Mouse (Mus musculus) ovary, postnatal 14 days (tissue): ENCODE data around the gene Lrfn3.
A peak's percentile ranks its signal among the peaks of the same experiment; 100 is the strongest.

Experiments
- DNase-seq: peaks from one replicate; pipeline ENCODE4 v3.0.0; 2022; ENCODE audit warnings: low spot score

Lrfn3 gene

DNA sequence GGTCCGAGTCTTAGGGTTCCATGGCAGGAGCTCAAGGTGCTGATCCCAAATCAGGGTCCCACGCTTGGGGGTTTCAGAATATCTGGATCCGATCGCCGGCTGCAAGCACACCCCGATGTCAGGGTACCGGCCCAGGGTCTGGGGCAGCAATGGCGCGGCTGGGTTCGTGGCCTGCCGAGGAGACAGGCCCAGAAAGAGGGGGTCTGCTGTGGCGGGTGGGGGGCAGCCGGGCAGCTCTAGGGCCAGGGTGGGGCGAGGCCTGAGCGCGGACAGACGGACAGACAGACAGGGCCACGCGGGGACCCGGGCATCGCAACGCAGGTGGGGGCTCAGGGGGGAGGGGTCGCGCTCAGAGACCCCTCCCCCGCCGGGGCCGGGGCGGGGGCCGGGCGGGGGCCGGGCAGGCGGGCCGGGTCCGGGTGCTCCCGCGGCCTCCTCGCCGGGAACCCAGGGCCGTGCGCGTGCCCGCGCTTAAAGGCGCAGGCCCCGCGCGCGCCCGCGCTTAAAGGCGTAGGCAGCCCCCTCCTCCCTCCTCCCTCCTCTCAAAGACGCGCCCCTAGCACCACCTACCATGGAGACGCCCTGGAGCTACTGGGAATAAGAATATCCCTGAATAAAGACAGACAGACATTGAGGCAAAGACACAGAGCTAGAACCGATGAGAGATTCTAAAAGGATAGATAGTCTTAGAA, at the start of gene Lrfn3:
Gene Lrfn3, minus strand, starts transcription at position 121 of the 692 bp plus-strand sequence.
- DNase-seq: no peak

DNA sequence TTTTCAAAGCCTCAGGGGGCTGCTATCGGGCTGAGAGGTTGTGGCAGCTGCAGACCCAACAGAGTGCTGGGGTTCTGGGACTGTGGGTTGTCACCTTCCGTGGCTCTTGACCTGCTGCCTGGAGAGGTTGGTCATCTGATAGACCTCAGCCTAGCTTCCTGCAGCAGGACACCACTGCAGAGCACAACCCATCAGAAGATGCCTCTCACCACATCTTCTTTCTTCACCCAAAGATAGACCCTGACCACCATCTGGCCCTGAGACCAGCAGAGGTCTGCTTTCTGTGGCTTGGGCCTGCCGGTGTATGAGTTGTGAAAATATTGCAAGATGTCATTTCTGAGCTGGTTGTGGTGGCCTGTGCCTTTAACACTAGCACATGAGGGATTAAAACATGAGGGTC, 48.5 kb upstream of the Lrfn3 start:
- no peak for DNase-seq

DNA sequence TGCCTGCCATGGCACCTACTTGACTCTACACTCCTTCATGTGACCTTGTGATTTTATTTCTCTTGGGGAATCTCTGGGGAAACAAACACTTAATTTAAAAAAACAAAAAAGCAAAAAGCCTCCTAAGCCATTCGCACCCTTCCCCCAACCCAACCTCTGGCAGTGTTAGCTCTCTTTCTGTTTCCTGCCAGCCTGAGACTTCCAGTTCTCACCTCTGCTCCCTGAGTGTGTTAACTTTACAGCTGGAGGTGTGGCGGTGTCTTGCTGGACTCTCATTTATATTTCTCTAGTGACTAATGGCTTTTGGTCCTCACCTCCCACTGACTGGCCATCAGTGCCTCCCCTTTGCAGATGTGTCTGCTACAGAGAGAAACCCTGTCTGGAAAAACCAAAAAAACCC, 47.2 kb upstream of the Lrfn3 start:
- DNase-seq: no peak

GRCm38 (mm10) chr7:30408639-30409038, 46.1 kb upstream of the Lrfn3 start:
- DNase-seq: no peak

GRCm38 (mm10) chr7:30402343-30402742, 39.8 kb upstream of the Lrfn3 start:
- no peak for DNase-seq

DNA sequence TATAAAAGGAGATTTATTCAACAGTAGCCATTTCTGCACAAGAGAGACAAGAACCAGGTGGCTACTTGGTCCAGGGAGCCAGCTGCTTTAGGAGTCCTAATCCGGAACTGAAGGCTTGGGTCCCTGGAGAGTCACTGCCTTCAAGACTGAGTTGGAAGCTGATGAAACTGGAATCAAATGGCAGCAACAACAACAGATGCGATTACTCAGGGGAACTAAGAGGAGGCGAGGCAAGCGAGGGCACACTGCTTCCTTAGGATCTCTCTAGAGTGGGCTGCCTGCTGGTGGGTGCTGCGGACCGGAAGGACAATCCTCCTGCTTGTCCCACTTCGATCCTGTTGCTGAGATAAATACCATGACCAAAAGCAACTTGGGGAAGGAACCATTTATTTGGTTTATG, 37.1 kb upstream of the Lrfn3 start:
- no peak for DNase-seq

GRCm38 (mm10) chr7:30394871-30395270, 32.3 kb upstream of the Lrfn3 start:
- DNase-seq: no peak

GRCm38 (mm10) chr7:30394379-30394778, 31.8 kb upstream of the Lrfn3 start:
- no peak for DNase-seq

DNA sequence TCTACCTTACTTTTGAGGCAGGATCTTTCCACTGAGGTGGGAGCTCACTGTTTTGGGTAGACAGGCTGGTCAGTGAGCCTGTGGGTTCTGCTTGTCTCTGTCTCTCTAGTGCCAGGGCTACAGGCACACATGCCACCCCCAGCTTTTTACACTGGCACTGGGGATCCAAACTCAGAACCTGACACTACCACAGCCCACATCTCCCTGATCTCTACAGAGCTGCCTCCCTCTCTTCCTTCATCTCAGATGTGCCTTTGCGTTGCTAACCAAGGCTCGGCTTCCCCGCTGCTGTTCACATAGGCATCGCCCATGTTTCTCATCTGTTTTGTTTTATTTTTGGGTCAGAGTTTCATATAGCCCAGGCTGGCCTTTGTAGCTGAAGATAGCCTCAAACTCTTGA, 31.1 kb upstream of the Lrfn3 start:
- DNase-seq: no peak

DNA sequence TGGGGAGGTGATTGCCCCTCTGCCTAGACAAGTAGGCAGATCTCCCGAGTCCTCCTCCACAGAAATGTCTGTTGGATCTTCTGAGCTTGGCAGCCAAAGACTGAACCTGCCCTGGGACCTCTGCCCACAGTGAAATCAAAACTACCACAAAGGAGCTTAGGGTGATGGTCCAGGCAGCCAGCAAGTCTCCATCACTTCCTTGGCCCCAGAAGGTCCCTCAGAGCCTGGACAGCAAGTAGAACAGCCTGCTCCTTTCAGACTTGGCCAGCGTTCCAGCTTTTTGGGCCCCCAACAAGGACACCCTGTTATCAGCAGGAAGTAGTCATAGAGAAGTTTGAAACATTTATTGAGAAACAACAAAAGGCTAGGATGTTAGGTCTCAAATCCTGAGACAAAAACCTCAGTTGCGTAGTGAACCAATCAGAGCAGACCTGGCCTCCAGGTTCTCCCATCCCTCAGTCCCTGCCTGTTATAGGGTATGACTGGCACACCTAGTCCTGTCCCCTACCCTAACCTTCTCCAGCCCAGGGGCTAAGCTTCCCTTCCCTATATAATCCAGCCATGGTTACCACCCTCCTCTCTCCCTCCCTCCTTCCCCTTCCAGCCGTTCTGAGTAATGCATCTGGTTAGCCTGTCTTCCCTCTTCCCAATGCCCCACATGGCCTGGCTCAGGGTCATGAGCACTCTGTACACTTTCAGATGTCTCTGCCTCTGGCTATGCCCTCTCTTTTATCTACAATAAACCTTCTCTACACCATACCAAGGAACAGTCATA, 30.4 kb upstream of the Lrfn3 start:
- DNase-seq: no peak

- no peak for DNase-seq
Measured at GRCm38 (mm10) chr7:30384106-30384505, 21.5 kb upstream of the Lrfn3 start.

GRCm38 (mm10) chr7:30380061-30380460, 17.5 kb upstream of the Lrfn3 start:
- no peak for DNase-seq

GRCm38 (mm10) chr7:30373501-30373962, 11.0 kb upstream of the Lrfn3 start:
- DNase-seq: peak; percentile 84

DNA sequence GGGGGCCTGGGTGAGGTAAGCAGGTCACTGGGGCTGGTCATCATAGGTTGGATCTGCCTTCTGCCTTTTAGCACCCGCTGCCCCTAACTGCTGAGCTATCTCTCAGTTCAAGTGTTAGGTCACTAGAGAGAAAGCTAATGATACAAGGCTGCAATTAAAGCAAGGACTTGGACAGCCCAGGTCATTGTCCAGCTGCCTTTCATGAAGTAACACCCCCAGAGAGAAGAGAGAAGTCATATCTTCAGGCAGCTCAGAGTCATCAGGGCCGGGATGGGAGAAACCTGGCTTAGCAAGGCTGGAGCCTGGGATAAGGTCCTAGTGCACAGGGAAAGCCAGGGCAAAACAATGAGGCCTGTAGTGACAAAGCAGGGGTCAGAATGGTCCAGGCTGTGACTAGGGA, 4.9 kb upstream of the Lrfn3 start:
- no peak for DNase-seq

GRCm38 (mm10) chr7:30363344-30363738, 769 bp upstream of the Lrfn3 start:
- no peak for DNase-seq

DNA sequence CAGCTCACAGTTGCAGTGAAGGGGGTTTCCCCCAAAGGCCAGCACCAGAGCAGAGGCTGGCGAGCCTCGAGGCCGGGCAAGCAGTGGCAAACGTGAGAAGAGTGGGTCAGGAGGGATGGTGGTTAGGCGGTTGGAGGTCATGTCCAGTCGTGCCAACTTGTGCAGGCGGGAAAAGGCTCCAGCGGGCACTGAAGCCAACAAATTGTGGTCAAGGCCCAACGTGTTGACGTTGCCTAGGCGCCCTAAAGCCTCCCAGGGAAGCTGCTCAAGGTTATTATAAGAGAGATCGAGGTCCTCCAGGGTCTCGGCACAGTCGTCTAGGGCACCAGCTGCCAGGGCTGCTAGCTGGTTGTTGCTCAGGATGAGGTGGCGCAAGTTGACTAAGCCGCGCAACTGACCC, 2.5 kb downstream of the Lrfn3 start:
- DNase-seq: no peak

DNA sequence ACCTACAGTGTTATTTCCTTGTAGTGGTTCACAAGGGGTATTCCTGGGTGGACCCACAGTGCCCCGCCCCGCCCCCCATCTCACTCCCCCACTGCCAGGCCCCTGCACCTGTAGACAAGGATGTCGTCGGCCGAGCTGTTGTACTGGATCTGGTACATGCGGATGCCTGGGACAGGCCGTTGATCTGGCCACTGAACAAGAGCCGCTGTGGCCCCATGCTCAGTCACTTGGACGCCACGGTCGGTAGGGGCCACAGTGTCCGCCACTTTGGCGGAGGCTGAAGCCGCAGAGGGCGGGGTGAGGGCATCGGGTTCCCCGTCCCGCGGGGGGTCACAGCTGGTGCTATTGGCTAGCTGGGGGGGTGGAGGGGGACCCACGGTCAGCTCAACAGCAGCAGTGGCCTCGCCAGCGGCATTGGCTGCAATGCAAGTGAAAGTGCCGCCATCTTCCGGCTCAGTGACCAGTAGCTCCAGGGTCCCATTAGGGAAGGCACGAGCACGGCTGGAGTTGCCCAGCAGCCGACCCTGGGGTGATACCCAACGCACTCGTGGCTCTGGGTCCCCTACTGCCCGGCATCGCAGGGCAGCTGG, 3.2 kb downstream of the Lrfn3 start:
- DNase-seq: no peak

GRCm38 (mm10) chr7:30358378-30359186, 4.0 kb downstream of the Lrfn3 start:
- DNase-seq: no peak

DNA sequence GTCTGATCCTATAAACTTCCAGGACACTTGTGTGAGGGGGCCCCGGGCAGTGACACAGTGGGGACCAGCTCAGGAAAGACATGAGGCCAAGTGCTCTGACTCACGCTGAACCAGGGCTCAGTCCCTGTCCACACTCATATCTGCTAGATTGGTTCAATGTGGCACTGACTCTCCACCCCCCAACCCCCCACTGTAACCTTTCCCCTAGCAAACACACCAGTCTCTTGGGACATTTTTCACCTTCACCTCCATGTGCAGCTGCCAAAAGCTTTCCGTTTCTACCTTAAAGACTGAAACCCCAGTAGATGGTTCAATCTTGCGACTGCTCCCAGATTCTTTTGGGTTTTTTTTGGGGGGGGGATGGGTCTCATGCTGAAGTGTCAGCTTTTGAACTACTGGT, 8.5 kb downstream of the Lrfn3 start:
- no peak for DNase-seq

DNA sequence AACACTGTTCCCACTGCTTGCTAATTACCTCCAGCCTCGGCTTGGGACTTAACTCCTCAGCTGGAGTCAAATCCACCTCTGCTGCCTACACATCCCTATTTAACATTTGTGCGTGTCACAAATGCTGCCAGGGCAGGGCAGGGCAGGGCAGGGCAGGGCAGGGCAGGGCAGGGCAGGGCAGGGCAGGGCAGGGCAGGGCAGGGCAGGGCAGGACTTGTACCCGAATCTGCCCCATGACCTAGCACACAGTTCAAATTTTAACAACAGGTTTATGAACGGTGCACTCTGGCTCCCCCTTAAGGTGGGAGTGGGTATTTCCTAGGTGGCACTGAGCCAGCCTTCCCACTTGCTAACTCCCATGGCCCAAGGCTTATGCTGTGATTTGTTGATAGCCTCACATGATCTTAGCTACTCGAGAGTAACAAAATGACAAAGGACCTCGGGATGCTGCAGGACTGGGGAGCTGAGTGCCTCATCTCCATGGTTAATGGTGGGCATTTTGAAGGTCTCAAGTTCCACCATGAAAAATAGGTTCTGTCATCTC, 9.2 kb downstream of the Lrfn3 start:
- DNase-seq: peak; percentile 68

DNA sequence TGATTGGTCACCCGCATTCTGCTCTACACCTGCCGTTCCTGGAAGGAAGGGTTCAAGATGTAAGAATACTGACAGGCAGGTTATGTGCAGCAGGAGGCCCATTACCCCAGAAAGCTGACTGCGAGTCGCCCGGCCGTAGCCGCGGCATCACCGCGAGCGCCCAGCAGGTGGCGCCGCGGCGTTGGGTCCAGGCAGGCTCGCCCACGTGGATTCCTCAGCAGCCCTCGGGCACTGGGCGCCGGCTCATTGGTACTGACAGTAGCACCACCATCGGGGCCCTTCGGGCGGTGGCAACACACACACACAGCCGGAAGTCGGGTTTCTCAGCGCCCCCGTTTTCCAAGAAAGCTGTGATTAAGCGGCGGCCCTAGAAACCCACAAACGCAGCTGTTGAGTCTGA, 14.7 kb downstream of the Lrfn3 start:
- DNase-seq: peak; percentile 51
